8 mouse cellular contexts compared by ENCODE assay signal in genomic region chr8:106432954-106433570, GRCm38 (mm10). TPM values are rescaled to one million over a fixed set of nuclear protein-coding genes. Genes with fewer than 3 reads are reported as not detected.
DNase-seq lines count a peak whose midpoint lies in the region; ATAC-seq lines count a peak whose summit lies in the region.

No protein-coding gene starts in this region.

- H3K4me2 ChIP-seq in heart, embryonic 14.5 days (ENCODE audit: low read length): peak overlapping the region; percentile 65
- peak overlapping the region; percentile 34; the same call in 1 of the 2 replicates for H3K4me2 ChIP-seq in liver, embryonic 13.5 days
- peak overlapping the region; percentile 35 for H3K4me2 ChIP-seq in neural tube, embryonic 11.5 days (ENCODE audit: low read depth)
- H3K4me2 ChIP-seq in stomach, embryonic 16.5 days (ENCODE audit: low read depth, low read length): peak overlapping the region; percentile 52

- DNase-seq in CD4-positive helper T cell, adult 2 months (ENCODE audit: low read depth, low spot score): peak; percentile 62
- peak; percentile 60 for DNase-seq in brain, embryonic 18.5 days (ENCODE audit: low read depth, low spot score)
- DNase-seq in fibroblast of lung, adult 2 months (ENCODE audit: low read depth): peak; percentile 51
- peak; percentile 90 for DNase-seq in kidney, postnatal 14 days
- DNase-seq in liver, embryonic 13.5 days: peak; percentile 43
- peak; percentile 86 for DNase-seq in neural tube, embryonic 11.5 days (ENCODE audit: low spot score)

- peaks cover 10% of the 10 kb centered on the region for H3K27me3 ChIP-seq in heart, embryonic 14.5 days (ENCODE audit: control insufficient read depth, insufficient read depth, low read length)
- H3K27me3 ChIP-seq in liver, embryonic 13.5 days: peaks cover 14% of the 10 kb centered on the region; the same call in 1 of the 2 replicates
- no peaks in the 10 kb centered on the region for H3K27me3 ChIP-seq in neural tube, embryonic 11.5 days (ENCODE audit: control insufficient read depth, insufficient read depth, low read length)
- H3K27me3 ChIP-seq in stomach, embryonic 16.5 days (ENCODE audit: control insufficient read depth, insufficient read depth, low read length): no peaks in the 10 kb centered on the region

- H3K9me3 ChIP-seq in heart, embryonic 14.5 days (ENCODE audit: control insufficient read depth, low read length): peaks cover 2% of the 10 kb centered on the region; the same call in 1 of the 2 replicates
- no peaks in the 10 kb centered on the region for H3K9me3 ChIP-seq in liver, embryonic 13.5 days (replicated peaks)
- H3K9me3 ChIP-seq in neural tube, embryonic 11.5 days (ENCODE audit: control insufficient read depth, low read length): no peaks in the 10 kb centered on the region
- H3K9me3 ChIP-seq in stomach, embryonic 16.5 days (replicated peaks; ENCODE audit: control insufficient read depth, low read length): peaks cover 6% of the 10 kb centered on the region; the same call in 1 of the 2 replicates

- no peaks in the 10 kb centered on the region for H3K4me1 ChIP-seq in heart, embryonic 14.5 days (ENCODE audit: control insufficient read depth in 2 of 2, insufficient read depth in 2 of 2, low read length in 2 of 2)
- no peaks in the 10 kb centered on the region for H3K4me1 ChIP-seq in liver, embryonic 13.5 days (replicated peaks)
- H3K4me1 ChIP-seq in neural tube, embryonic 11.5 days (ENCODE audit: control insufficient read depth, insufficient read depth, low read length): no peaks in the 10 kb centered on the region
- H3K4me1 ChIP-seq in stomach, embryonic 16.5 days (ENCODE audit: control insufficient read depth, insufficient read depth, low read length): peaks cover 4% of the 10 kb centered on the region; the same call in 1 of the 2 replicates

- H3K27ac ChIP-seq in heart, embryonic 14.5 days (replicated peaks in 1 of 2; ENCODE audit: control insufficient read depth in 1 of 2, insufficient read depth in 1 of 2, low read depth in 2 of 2, low read length in 2 of 2): no peak overlapping the region
- H3K27ac ChIP-seq in liver, embryonic 13.5 days: no peak overlapping the region
- H3K27ac ChIP-seq in neural tube, embryonic 11.5 days (ENCODE audit: low read depth, low read length): no peak overlapping the region
- H3K27ac ChIP-seq in stomach, embryonic 16.5 days (ENCODE audit: low read length): no peak overlapping the region

- peak overlapping the region; percentile 37 to 48 for H3K4me3 ChIP-seq in heart, embryonic 14.5 days (ENCODE audit: control insufficient read depth in 1 of 2, insufficient read depth in 1 of 2, low read depth in 1 of 2, low read length in 2 of 2)
- H3K4me3 ChIP-seq in liver, embryonic 13.5 days (replicated peaks): no peak overlapping the region
- peak overlapping the region; percentile 11; the same call in 1 of the 2 replicates for H3K4me3 ChIP-seq in neural tube, embryonic 11.5 days (ENCODE audit: low read depth, low read length)
- H3K4me3 ChIP-seq in stomach, embryonic 16.5 days (replicated peaks; ENCODE audit: low read length): peak overlapping the region; percentile 40

- 9% methylated on average over 20 of the region's 20 CpGs for WGBS in heart, embryonic 14.5 days
- WGBS in liver, embryonic 13.5 days (ENCODE audit: insufficient replicate concordance): 9% methylated on average over 20 of the region's 20 CpGs
- WGBS in neural tube, embryonic 11.5 days: 13% methylated on average over 20 of the region's 20 CpGs
- WGBS in stomach, embryonic 16.5 days: 7% methylated on average over 20 of the region's 20 CpGs

- no peaks in the 10 kb centered on the region for H3K36me3 ChIP-seq in heart, embryonic 14.5 days (ENCODE audit: control insufficient read depth, insufficient read depth, low read length)
- H3K36me3 ChIP-seq in liver, embryonic 13.5 days: no peaks in the 10 kb centered on the region
- no peaks in the 10 kb centered on the region for H3K36me3 ChIP-seq in neural tube, embryonic 11.5 days (ENCODE audit: control insufficient read depth, insufficient read depth, low read length)
- H3K36me3 ChIP-seq in stomach, embryonic 16.5 days (ENCODE audit: control insufficient read depth, insufficient read depth, low read length): no peaks in the 10 kb centered on the region

- no peak for ATAC-seq in heart, embryonic 14.5 days (ENCODE audit: insufficient number of reproducible peaks, insufficient read depth, low FRiP score, low read depth)
- ATAC-seq in liver, embryonic 13.5 days (ENCODE audit: low read depth): no peak
- no peak for ATAC-seq in neural tube, embryonic 11.5 days (ENCODE audit: insufficient read depth, low FRiP score, low TSS enrichment)
- 0 out of 2 replicates have a peak, but pooled peaks have one; percentile 10 for ATAC-seq in stomach, embryonic 16.5 days (ENCODE audit: insufficient read depth, low FRiP score)

- H3K9ac ChIP-seq in heart, embryonic 14.5 days (ENCODE audit: low read length): peak overlapping the region; percentile 63
- no peak overlapping the region for H3K9ac ChIP-seq in liver, embryonic 13.5 days
- H3K9ac ChIP-seq in neural tube, embryonic 11.5 days (ENCODE audit: low read length): no peak overlapping the region
- H3K9ac ChIP-seq in stomach, embryonic 16.5 days (ENCODE audit: low read length): peak overlapping the region; percentile 38; the same call in 1 of the 2 replicates

RNA-seq across cellular contexts. Expression of gene Zfp90, which starts 17.9 kb away (rescaled TPM):
- polyA plus RNA-seq in heart, embryonic 14.5 days (2014; fragmentation: Nextera tagmentation; extraction: Ambion mirVana): 14.3 and 14.4 TPM in 2 replicates
- polyA plus RNA-seq in liver, embryonic 13.5 days (2015; fragmentation: Nextera tagmentation; extraction: Ambion mirVana): 2.6 and 3.0 TPM in 2 replicates
- polyA plus RNA-seq in neural tube, embryonic 11.5 days (2014; fragmentation: Nextera tagmentation; extraction: Ambion mirVana): 27.8 and 28.4 TPM in 2 replicates
- polyA plus RNA-seq in stomach, embryonic 16.5 days (2015; fragmentation: Nextera tagmentation; extraction: Ambion mirVana): 15.3 and 18.1 TPM in 2 replicates

Comparison
In these comparisons a context has a peak if more than half of its experiments do, and no peak if none do; other contexts are left out.
1. H3K9ac ChIP-seq: peak in heart, embryonic 14.5 days (single experiment) and stomach, embryonic 16.5 days (single experiment); none in liver, embryonic 13.5 days (single experiment) and neural tube, embryonic 11.5 days (single experiment).
2. Peak in every context shown above with its lines, with median percentiles within 50 percentile points of each other: DNase-seq and H3K4me2 ChIP-seq.